Mouse (Mus musculus) neural tube, embryonic 12.5 days (tissue): ENCODE measurements around the gene Mapk12. TPM values are rescaled to one million over a fixed set of nuclear protein-coding genes. Genes with fewer than 3 reads are reported as not detected.

Experiments
- microRNA-seq: library from miRNA; unstranded; fragments of <30 nt; microRNA quantifications from one replicate; pipeline ENCODE4, GENCODE M21; 2017
- polyA plus RNA-seq: library from polyadenylated mRNA; unstranded; fragments of >200 nt; fragmentation: Nextera tagmentation; extraction: Ambion mirVana; gene quantifications from 2 replicates; pipeline ENCODE4 v1.2.1, GENCODE M21; 2016

The Mapk12 gene
- polyA plus RNA-seq, 1 experiment from 2014 or later, result 13.4 TPM

Small RNA genes within 50 kb of the gene (microRNA-seq; reads per million reads assigned to microRNA genes)
- gene Mir6958 (1.5 reads per million), gene Mir7118 (not detected)

Other genes with a start within 250 kb of the Mapk12 start
- not detected in 2 replicates for gene Ttll8, start 186.3 kb downstream of the Mapk12 start, polyA plus RNA-seq
- 2.8 and 4.1 TPM in 2 replicates for gene Mlc1, start 161.7 kb downstream of the Mapk12 start, polyA plus RNA-seq
- not detected in 2 replicates for gene Mov10l1, start 157.8 kb downstream of the Mapk12 start, polyA plus RNA-seq
- 1.5 and 2.0 TPM in 2 replicates for gene Panx2, start 81.0 kb downstream of the Mapk12 start, polyA plus RNA-seq
- 49.6 and 51.2 TPM in 2 replicates for gene Trabd, start 65.6 kb downstream of the Mapk12 start, polyA plus RNA-seq
- 23.2 and 27.2 TPM in 2 replicates for gene Selenoo, start 51.6 kb downstream of the Mapk12 start, polyA plus RNA-seq
- gene Tubgcp6, start 17.6 kb downstream of the Mapk12 start, polyA plus RNA-seq, result 18.7 and 20.6 TPM in 2 replicates
- gene Hdac10, start 12.0 kb downstream of the Mapk12 start, polyA plus RNA-seq, result 23.6 and 25.1 TPM in 2 replicates
- 45.7 and 46.6 TPM in 2 replicates for gene Mapk11, start 8.9 kb upstream of the Mapk12 start, polyA plus RNA-seq
- 123 and 126 TPM in 2 replicates for gene Plxnb2, start 40.1 kb upstream of the Mapk12 start, polyA plus RNA-seq
- gene Dennd6b, start 55.8 kb upstream of the Mapk12 start, polyA plus RNA-seq, result 55.5 and 62.6 TPM in 2 replicates
- gene Ppp6r2, start 70.8 kb upstream of the Mapk12 start, polyA plus RNA-seq, result 56.9 and 69.7 TPM in 2 replicates
- gene Sbf1, start 174.6 kb upstream of the Mapk12 start, polyA plus RNA-seq, result 88.9 and 90.5 TPM in 2 replicates
- not detected in 2 replicates for gene Adm2, start 182.0 kb upstream of the Mapk12 start, polyA plus RNA-seq
- gene Miox, start 193.7 kb upstream of the Mapk12 start, polyA plus RNA-seq, result not detected in 2 replicates
- gene Lmf2, start 215.0 kb upstream of the Mapk12 start, polyA plus RNA-seq, result 38.8 and 42.2 TPM in 2 replicates
- gene Ncaph2, start 215.0 kb upstream of the Mapk12 start, polyA plus RNA-seq, result 133 and 139 TPM in 2 replicates
- gene Sco2, start 233.1 kb upstream of the Mapk12 start, polyA plus RNA-seq, result 7.8 and 8.8 TPM in 2 replicates
- 1.6 and 1.7 TPM in 2 replicates for gene Tymp, start 236.3 kb upstream of the Mapk12 start, polyA plus RNA-seq
- gene Odf3b, start 238.6 kb upstream of the Mapk12 start, polyA plus RNA-seq, result 0.30 and 0.54 TPM in 2 replicates
- not detected in 2 replicates for gene Klhdc7b, start 244.2 kb upstream of the Mapk12 start, polyA plus RNA-seq